Mouse (Mus musculus) embryonic fibroblast, embryonic 13.5 days (primary cell): ENCODE measurements at regions not wholly inside any gene's neighbourhood (a gene's known extent, or its start where the extent isn't known, plus 50 kb on each side); places are given as distances from the start of the nearest gene placed in this dataset.

Source experiments
- CTCF ChIP-seq: IDR thresholded peaks from 2 replicates; pipeline ENCODE4 v1.5.1; 2011; ENCODE audit warnings: mild to moderate bottlenecking, control low read depth, low read length, moderate library complexity, borderline replicate concordance; ENCODE audit not compliant: insufficient read depth
- POLR2A ChIP-seq: IDR thresholded peaks from 2 replicates; pipeline ENCODE4 v1.6.1; 2011; ENCODE audit warnings: low read depth, mild to moderate bottlenecking, control low read depth, low read length, moderate library complexity

DNA sequence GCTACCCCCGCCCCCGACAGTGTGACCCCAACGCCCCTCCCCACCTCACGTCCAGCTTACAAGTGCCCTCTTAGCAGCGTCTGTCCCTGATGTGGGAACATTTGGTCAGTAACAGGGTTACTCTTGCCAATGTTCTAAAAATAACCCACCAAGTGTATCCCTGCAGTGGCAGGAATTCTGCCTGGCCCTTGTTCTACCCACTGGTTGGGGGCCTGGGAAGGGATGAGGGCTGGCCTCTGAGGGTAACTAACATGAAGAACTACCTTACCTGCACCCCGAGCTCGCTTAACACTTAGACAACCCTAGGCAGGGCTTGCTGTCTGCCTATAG, 56.9 kb upstream of the Casz1 start:
- TF ChIP-seq POLR2A (no peak), CTCF (no peak)
